Mouse (Mus musculus): ENCODE data around the gene Morn5. TPM values are rescaled to one million over a fixed set of nuclear protein-coding genes. Genes with fewer than 3 reads are reported as not detected.

The Morn5 gene
- polyA plus RNA-seq, 1 experiment from 2014 or later = 0.24 TPM

DNA sequence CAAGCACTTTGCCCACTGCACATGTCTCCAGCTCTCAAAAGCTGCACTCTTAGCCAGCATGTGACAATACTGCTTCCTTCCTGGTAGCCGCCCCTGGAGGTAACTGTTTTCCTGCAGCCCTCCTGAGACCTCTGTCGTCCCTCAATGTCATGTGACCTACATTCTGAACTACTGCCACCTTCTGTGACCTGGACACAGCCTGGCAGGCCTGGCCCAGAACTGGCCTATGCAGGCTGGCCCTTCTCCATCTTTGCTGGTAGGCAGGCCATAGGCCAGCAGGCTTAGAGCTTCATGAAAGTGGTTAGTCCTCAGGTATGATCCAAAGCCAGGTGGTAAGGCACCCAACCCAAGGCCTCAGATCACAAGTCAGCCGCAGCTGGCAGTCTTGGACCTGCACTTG is 24.5 kb downstream of the Morn5 start:
- H3K4me2 ChIP-seq (replicated peaks) = no peak overlapping the region
- WGBS = 54% methylated on average over 3 of the region's 3 CpGs
- peaks cover 15% of the 10 kb centered on the region for H3K4me1 ChIP-seq
- H3K27ac ChIP-seq = no peak overlapping the region
- H3K9me3 ChIP-seq = no peaks in the 10 kb centered on the region
- H3K4me3 ChIP-seq = no peak overlapping the region
- no peak overlapping the region for H3K9ac ChIP-seq
- no peaks in the 10 kb centered on the region for H3K27me3 ChIP-seq
- no peaks in the 10 kb centered on the region for H3K36me3 ChIP-seq
- no peak for ATAC-seq (ENCODE audit: insufficient number of reproducible peaks, insufficient read depth, low FRiP score, low TSS enrichment)

DNA sequence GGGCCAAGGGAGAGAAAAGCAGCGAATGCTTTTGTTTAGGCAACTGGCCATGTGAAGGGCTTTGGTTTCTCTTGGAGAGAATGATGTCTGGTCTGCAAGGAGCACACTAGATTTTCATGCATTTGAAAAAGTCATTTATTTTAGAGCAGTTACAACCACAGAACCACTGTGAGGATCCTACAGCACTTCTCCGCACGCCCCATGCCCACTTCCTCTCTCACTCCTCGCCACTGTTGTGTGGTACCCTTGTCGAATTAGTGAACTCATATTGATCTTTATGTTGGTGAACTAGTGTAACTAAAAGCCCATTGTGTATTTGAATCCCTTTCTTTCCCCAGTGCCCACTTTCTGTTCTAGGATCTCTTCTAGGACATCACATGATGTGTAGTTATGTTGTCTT is 26.0 kb downstream of the Morn5 start:
- ATAC-seq (ENCODE audit: insufficient number of reproducible peaks, insufficient read depth, low FRiP score, low TSS enrichment) = no peak
- H3K27ac ChIP-seq = no peak overlapping the region
- H3K9me3 ChIP-seq = no peaks in the 10 kb centered on the region
- WGBS = 87% methylated on average over 5 of the region's 5 CpGs
- H3K4me3 ChIP-seq = no peak overlapping the region
- no peaks in the 10 kb centered on the region for H3K36me3 ChIP-seq
- H3K4me2 ChIP-seq (replicated peaks) = no peak overlapping the region
- H3K4me1 ChIP-seq = peaks cover 20% of the 10 kb centered on the region
- H3K27me3 ChIP-seq = no peaks in the 10 kb centered on the region
- H3K9ac ChIP-seq = no peak overlapping the region

DNA sequence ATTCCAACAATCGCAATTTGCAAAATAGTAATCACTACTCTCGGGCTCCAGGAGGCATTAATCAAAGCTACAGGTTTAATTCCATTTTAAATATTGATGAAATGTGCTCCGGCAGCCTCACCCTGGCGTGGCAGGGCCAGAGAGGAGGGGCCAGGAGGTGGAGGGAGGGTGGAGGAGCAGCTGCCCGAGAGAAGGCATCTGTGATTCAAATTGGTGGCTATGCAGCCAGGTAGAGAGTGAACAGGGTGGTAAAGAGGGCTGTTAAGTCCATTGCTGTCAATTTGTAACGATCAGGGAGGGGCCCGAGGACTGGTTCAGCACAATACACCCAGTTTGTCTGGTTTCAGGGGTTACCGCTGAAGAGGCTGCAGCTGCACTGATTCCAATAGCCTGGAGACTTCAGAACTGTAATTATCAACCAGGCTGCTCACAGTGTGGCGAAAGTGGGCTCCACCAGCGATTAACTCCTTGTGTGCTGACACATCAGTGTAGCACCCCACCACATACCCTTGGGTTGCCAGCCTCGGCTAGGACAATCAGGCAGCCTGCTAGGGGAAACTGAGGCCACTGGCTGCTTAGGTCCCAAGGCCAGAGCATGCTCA is 28.0 kb downstream of the Morn5 start:
- Histone ChIP-seq H3K36me3 (no peaks in the 10 kb centered on the region), H3K9me3 (no peaks in the 10 kb centered on the region), H3K4me1 (peaks cover 23% of the 10 kb centered on the region), H3K9ac (no peak overlapping the region), H3K27me3 (no peaks in the 10 kb centered on the region), H3K4me2 (replicated peaks) (peak overlapping the region; percentile 31), H3K4me3 (no peak overlapping the region), H3K27ac (0 out of 2 replicates have a peak overlapping the region, but pooled peaks have one; percentile 23)
- WGBS = 15% methylated on average over 11 of the region's 11 CpGs
- ATAC-seq (ENCODE audit: insufficient number of reproducible peaks, insufficient read depth, low FRiP score, low TSS enrichment) = no peak

DNA sequence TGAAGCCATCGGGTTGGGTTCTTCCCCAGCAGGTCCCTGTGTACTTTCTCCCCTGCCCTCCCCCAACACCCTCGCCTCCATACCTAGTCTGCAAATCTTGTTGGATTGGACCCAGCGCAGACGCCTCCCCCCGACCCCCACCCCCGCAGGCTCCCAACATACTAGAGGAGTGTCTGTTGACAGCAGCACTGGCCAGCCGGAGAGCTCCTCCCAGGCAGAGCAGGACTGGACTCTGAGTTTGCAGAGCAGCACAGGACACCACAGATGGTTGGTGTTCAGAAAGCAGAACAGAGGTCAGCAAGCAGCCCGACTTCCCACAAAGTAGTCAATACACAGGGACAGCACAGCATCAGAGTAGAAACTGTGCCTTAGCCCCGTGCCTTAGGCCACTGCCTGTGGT is 32.2 kb downstream of the Morn5 start:
- no peaks in the 10 kb centered on the region for H3K27me3 ChIP-seq
- no peak overlapping the region for H3K9ac ChIP-seq
- no peaks in the 10 kb centered on the region for H3K9me3 ChIP-seq
- H3K4me3 ChIP-seq = no peak overlapping the region
- 16% methylated on average over 9 of the region's 9 CpGs for WGBS
- no peak for ATAC-seq (ENCODE audit: insufficient number of reproducible peaks, insufficient read depth, low FRiP score, low TSS enrichment)
- no peak overlapping the region; the same call in 1 of the 2 replicates for H3K27ac ChIP-seq
- peaks cover 31% of the 10 kb centered on the region for H3K4me1 ChIP-seq
- H3K36me3 ChIP-seq = no peaks in the 10 kb centered on the region
- no peak overlapping the region for H3K4me2 ChIP-seq (replicated peaks)

DNA sequence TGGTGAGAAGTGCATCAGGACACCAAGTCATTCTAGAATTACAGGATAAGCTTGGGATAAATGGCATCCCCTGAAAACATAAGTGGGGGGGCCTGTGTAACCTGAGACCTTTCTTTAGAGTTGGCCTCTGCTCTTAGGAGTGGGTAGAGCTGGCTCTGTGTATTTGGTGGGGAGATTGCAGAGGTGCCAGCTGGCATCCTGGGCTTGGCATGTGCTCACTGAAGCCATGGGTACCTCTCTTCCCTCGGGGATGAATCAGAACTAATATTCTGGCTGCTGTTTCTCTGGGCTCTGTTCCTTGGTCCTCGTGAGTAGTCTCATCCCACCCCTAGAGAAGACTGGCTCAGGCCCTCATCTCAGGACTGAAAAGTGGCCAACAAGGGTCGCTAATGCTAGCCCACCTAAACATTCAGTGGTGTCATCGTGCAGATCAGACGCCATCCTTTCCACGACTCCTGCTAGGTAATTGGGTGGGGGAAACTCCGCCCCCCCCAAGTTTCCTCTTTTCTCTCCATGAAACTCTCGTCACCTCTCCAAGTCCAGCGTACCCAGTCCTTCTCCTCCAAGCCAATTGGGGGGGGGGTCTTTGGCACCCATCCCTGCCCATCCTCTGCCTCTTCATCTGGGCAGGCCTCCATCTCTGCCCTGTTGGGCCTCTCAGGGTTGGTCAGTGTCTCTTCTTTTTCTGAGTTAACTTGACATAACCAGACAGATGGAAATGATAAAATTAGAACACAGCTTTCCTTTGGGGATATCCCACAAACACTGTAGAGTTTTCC is 33.7 kb downstream of the Morn5 start:
- no peak for ATAC-seq (ENCODE audit: insufficient number of reproducible peaks, insufficient read depth, low FRiP score, low TSS enrichment)
- Histone ChIP-seq H3K9me3 (no peaks in the 10 kb centered on the region), H3K4me3 (no peak overlapping the region), H3K36me3 (no peaks in the 10 kb centered on the region), H3K9ac (no peak overlapping the region), H3K27ac (no peak overlapping the region), H3K27me3 (peaks cover 9% of the 10 kb centered on the region; the same call in 1 of the 2 replicates), H3K4me1 (peaks cover 21% of the 10 kb centered on the region), H3K4me2 (replicated peaks) (no peak overlapping the region)
- 79% methylated on average over 9 of the region's 9 CpGs for WGBS

DNA sequence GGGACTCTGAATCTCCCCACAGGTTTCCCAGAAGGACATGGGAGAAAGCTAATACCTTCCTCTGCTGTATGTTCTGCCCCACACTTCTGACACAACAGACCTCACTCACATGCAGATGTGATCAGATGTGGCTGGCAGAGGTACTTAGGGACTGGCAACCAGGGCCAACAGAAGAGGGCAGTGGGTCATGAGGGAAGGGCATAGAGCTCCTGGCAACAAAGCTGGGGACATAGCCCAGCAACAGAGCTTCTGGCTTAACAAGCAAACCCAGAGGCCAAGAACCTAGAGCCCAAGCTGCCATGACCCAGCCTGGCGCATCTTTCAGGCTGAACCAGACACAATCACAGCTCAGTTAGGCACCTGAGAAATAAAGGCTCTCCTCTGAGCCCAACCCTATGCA is 35.8 kb downstream of the Morn5 start:
- Histone ChIP-seq H3K4me3 (no peak overlapping the region), H3K36me3 (no peaks in the 10 kb centered on the region), H3K4me1 (peaks cover 11% of the 10 kb centered on the region), H3K4me2 (replicated peaks) (no peak overlapping the region), H3K27ac (no peak overlapping the region), H3K9ac (no peak overlapping the region), H3K27me3 (peaks cover 24% of the 10 kb centered on the region), H3K9me3 (no peaks in the 10 kb centered on the region)
- no peak for ATAC-seq (ENCODE audit: insufficient number of reproducible peaks, insufficient read depth, low FRiP score, low TSS enrichment)
- 90% methylated on average over 1 of the region's 1 CpGs for WGBS

DNA sequence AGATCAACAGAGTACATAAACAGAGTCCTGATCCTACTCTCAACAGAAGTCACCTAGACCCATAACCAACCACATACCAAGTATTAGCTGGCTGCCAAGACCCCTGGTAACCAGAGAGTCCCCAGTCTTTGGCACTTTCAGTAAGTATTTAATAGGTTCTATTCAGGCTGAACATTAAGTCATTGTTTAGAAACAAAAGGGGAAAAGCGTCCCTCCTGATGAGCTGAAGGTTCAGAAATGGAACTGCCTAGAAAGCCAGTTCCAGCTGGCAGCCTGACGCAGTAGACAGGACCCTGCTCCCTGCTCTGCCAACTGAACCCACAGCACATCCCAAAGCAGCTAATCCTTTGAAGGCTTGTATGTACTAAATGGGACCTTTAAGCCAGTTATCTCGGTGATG is 39.9 kb downstream of the Morn5 start:
- Histone ChIP-seq H3K9ac (no peak overlapping the region), H3K27ac (no peak overlapping the region), H3K4me2 (replicated peaks) (no peak overlapping the region), H3K4me3 (no peak overlapping the region), H3K27me3 (peaks cover 65% of the 10 kb centered on the region), H3K36me3 (no peaks in the 10 kb centered on the region), H3K4me1 (peaks cover 18% of the 10 kb centered on the region), H3K9me3 (no peaks in the 10 kb centered on the region)
- 64% methylated on average over 3 of the region's 3 CpGs for WGBS
- no peak for ATAC-seq (ENCODE audit: insufficient number of reproducible peaks, insufficient read depth, low FRiP score, low TSS enrichment)

DNA sequence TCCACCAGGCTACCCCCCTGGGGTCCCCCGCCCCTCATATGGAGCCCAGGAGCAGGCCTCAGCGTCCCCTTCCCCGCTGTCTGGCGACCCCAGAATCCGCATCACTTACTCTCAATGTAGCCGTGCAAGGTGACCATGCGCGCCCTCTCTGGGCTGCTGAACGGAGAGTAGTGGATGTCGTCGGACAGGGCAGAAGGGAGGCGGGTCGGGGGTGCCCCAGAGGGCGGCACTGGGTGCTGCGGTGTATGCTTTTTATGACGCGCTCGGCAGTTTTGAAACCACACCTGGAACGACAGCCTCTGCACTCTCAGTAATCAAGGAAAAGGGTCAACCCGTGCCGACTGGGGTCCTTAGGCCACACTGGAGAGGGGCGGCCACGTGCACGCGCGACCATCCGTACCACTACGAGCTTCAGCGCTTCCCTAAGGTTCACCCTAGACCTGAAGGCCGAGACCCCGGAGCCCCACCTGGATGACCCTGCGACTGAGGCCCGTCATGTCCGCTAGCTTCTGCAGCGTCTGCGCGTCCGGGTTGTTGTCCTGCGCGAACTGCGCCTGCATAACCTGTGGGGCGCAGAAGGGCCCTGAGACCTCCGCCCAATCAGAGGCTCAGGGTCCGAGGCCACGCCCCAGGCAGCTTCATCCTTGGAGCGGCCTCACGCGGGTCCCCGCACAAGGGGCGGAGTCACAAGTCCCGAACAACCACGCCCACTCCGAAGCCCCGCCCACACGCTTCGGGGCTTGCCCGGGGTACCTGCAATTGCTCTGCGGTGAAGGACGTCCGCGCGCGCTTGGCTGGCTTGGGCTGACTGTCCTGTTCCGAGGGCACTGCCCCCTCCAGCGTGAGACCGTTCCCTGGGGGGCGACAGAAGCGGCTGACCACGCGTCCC is 41.8 kb downstream of the Morn5 start:
- peak overlapping the region; percentile 45 for H3K9ac ChIP-seq
- peak; percentile 86 for ATAC-seq (ENCODE audit: insufficient number of reproducible peaks, insufficient read depth, low FRiP score, low TSS enrichment)

DNA sequence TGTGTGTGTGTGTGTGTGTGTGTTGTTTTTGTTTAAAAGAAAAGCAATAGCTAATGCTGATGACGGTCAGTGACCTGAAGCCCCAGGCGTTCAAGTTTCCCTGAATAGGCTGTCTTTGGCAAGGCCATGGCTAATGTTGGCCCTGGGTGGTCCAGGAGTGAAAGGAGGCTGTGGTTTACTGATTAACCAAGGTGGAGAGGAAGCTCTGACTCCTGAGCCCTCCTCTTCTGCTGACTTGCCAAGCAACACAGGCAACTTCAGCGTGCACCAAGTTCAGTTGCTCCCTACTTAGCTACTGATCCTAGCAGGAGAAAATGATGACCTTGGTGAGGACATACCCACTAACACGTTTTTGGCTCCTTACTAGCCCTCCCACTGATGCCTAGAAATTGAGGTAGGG is 43.5 kb downstream of the Morn5 start:
- no peak for ATAC-seq (ENCODE audit: insufficient number of reproducible peaks, insufficient read depth, low FRiP score, low TSS enrichment)
- peaks cover 92% of the 10 kb centered on the region for H3K27me3 ChIP-seq
- 12% methylated on average over 4 of the region's 4 CpGs for WGBS
- H3K4me1 ChIP-seq = peaks cover 23% of the 10 kb centered on the region
- no peak overlapping the region for H3K27ac ChIP-seq
- no peak overlapping the region for H3K4me2 ChIP-seq (replicated peaks)
- no peak overlapping the region for H3K4me3 ChIP-seq
- H3K36me3 ChIP-seq = no peaks in the 10 kb centered on the region
- H3K9me3 ChIP-seq = no peaks in the 10 kb centered on the region
- no peak overlapping the region for H3K9ac ChIP-seq

More for the DNA sequence above, 41.8 kb downstream of the Morn5 start:
- H3K4me3 ChIP-seq = peak overlapping the region; percentile 41
- H3K27me3 ChIP-seq = peaks cover 84% of the 10 kb centered on the region
- H3K4me2 ChIP-seq (replicated peaks) = peak overlapping the region; percentile 76
- 2% methylated on average over 70 of the region's 70 CpGs for WGBS
- H3K9me3 ChIP-seq = no peaks in the 10 kb centered on the region
- peaks cover 19% of the 10 kb centered on the region for H3K4me1 ChIP-seq
- no peaks in the 10 kb centered on the region for H3K36me3 ChIP-seq
- peak overlapping the region; percentile 23; the same call in 1 of the 2 replicates for H3K27ac ChIP-seq

DNA sequence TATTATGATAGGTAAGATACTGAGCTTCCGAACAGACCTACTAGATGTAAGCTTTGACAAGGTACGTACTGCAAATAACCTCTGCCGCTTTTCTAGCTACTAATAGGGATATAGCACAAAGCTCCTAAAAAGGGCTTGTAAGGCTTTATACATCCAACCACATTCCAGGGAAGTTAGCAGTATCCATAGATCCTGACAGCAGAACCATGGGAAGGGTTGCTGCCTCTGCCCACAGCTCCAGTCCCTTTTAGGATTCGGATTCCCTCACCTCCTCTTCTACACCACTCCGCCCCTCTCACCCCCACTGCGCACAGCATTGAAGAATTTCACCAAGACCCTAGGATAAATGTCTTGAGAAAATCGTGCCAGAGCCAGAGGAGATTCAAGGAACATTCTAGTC is 44.0 kb downstream of the Morn5 start:
- Histone ChIP-seq H3K4me2 (replicated peaks) (no peak overlapping the region), H3K4me1 (peaks cover 29% of the 10 kb centered on the region), H3K4me3 (no peak overlapping the region), H3K27me3 (peaks cover 94% of the 10 kb centered on the region), H3K36me3 (no peaks in the 10 kb centered on the region), H3K9ac (no peak overlapping the region), H3K27ac (no peak overlapping the region), H3K9me3 (no peaks in the 10 kb centered on the region)
- 21% methylated on average over 7 of the region's 7 CpGs for WGBS
- ATAC-seq (ENCODE audit: insufficient number of reproducible peaks, insufficient read depth, low FRiP score, low TSS enrichment) = no peak

DNA sequence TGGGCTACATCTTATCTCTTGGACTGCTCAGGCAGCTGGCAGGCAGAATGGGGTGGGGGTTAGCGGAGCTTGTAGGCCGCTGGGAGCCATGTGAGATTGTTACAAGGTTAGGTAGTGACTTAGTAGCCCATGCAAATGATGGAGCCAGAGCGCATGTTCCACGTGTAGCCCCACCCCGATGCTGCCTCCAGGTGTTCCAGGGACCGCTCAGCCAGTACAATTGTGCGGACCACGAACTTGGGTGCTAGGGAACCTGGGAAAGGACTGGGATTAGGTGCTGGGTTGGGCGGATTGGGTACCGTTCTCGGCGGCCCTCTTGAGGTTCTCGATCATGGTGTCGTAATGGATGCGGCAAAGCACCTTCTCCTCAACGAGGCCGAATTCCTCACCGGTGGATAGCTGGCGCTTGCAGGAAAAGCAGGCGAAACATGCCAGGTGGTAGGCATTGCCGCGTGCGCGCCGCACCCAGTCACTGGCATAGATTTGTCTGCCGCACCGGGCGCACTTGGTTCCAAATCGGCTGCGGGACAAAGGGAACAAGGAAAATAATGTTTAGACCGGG is 44.7 kb downstream of the Morn5 start:
- Histone ChIP-seq H3K9me3 (no peaks in the 10 kb centered on the region), H3K4me3 (no peak overlapping the region), H3K36me3 (no peaks in the 10 kb centered on the region), H3K27me3 (peaks cover 97% of the 10 kb centered on the region), H3K9ac (no peak overlapping the region), H3K27ac (no peak overlapping the region), H3K4me2 (replicated peaks) (0 out of 2 replicates have a peak overlapping the region, but pooled peaks have one; percentile 7), H3K4me1 (peaks cover 33% of the 10 kb centered on the region)
- no peak for ATAC-seq (ENCODE audit: insufficient number of reproducible peaks, insufficient read depth, low FRiP score, low TSS enrichment)
- WGBS = 8% methylated on average over 31 of the region's 31 CpGs
